Mouse (Mus musculus) large intestine, adult 2 months (tissue): Measurements from ENCODE around the gene Lrfn2. TPM values are rescaled to one million over a fixed set of nuclear protein-coding genes. Genes with fewer than 3 reads are reported as not detected.

ENCODE experiments used
- DNase-seq: peaks from one replicate; pipeline ENCODE4 v3.0.0-alpha.2; 2012; ENCODE audit warnings: low read depth, low spot score
- WGBS: fragments of 180-500 bp; shearing (Covaris S2); methylation state at CpG from one replicate; pipeline ENCODE4 v1.1.7; 2018; 5-methylcytosine and 5-hydroxymethylcytosine counted together
- polyA plus RNA-seq: library from polyadenylated mRNA; depleted of rRNA; stranded (reverse); fragments of >200 nt; gene quantifications from 2 replicates; pipeline ENCODE4 v1.2.3, GENCODE M21; 2012

Gene Lrfn2
- polyA plus RNA-seq, 1 experiment = 0.06 TPM

- WGBS = 3% methylated on average over 16 of the region's 16 CpGs
- DNase-seq = no peak
Observed at GRCm38 (mm10) chr17:48960161-48960698, 28.1 kb downstream of the Lrfn2 start.

- 47% methylated on average over 3 of the region's 3 CpGs for WGBS
- no peak for DNase-seq
Observed at GRCm38 (mm10) chr17:48962646-48963045, 30.5 kb downstream of the Lrfn2 start.

GRCm38 (mm10) chr17:48963740-48964139 lies 31.6 kb downstream of the Lrfn2 start:
- WGBS = 66% methylated on average over 9 of the region's 9 CpGs

GRCm38 (mm10) chr17:48968304-48968703 lies 36.1 kb downstream of the Lrfn2 start:
- 89% methylated on average over 13 of the region's 13 CpGs for WGBS
- no peak for DNase-seq

More at GRCm38 (mm10) chr17:48963740-48964139, 31.6 kb downstream of the Lrfn2 start:
- DNase-seq = no peak

GRCm38 (mm10) chr17:48971296-48971695 lies 39.1 kb downstream of the Lrfn2 start:
- 36% methylated on average over 10 of the region's 10 CpGs for WGBS

GRCm38 (mm10) chr17:48972866-48973265 lies 40.7 kb downstream of the Lrfn2 start:
- WGBS = 55% methylated on average over 6 of the region's 6 CpGs
- no peak for DNase-seq

More at GRCm38 (mm10) chr17:48971296-48971695, 39.1 kb downstream of the Lrfn2 start:
- no peak for DNase-seq

GRCm38 (mm10) chr17:48973394-48973793 lies 41.2 kb downstream of the Lrfn2 start:
- no peak for DNase-seq
- 70% methylated on average over 3 of the region's 3 CpGs for WGBS

GRCm38 (mm10) chr17:48975055-48975454 lies 42.9 kb downstream of the Lrfn2 start:
- WGBS = 67% methylated on average over 4 of the region's 4 CpGs
- no peak for DNase-seq

- no peak for DNase-seq
- WGBS = 72% methylated on average over 5 of the region's 5 CpGs
Observed at GRCm38 (mm10) chr17:48976611-48977022, 44.4 kb downstream of the Lrfn2 start.

GRCm38 (mm10) chr17:48995256-48995993 lies 63.2 kb downstream of the Lrfn2 start:
- DNase-seq = no peak

GRCm38 (mm10) chr17:48999463-49000227 lies 67.5 kb downstream of the Lrfn2 start:
- 9% methylated on average over 11 of the region's 11 CpGs for WGBS
- DNase-seq = no peak

More at GRCm38 (mm10) chr17:48995256-48995993, 63.2 kb downstream of the Lrfn2 start:
- WGBS = 44% methylated on average over 1 of the region's 1 CpGs

- WGBS = 28% methylated on average over 7 of the region's 7 CpGs
- no peak for DNase-seq
Observed at GRCm38 (mm10) chr17:49009384-49010073, 77.3 kb downstream of the Lrfn2 start.

GRCm38 (mm10) chr17:49013876-49014600 lies 81.9 kb downstream of the Lrfn2 start:
- no peak for DNase-seq
- 63% methylated on average over 7 of the region's 7 CpGs for WGBS

GRCm38 (mm10) chr17:49015368-49015767 lies 83.2 kb downstream of the Lrfn2 start:
- DNase-seq = no peak
- 95% methylated on average over 6 of the region's 6 CpGs for WGBS

- no peak for DNase-seq
- 86% methylated on average over 6 of the region's 6 CpGs for WGBS
Observed at GRCm38 (mm10) chr17:49016229-49016628, 84.0 kb downstream of the Lrfn2 start.

- no peak for DNase-seq
- 66% methylated on average over 17 of the region's 17 CpGs for WGBS
Observed at GRCm38 (mm10) chr17:49017438-49018415, 85.5 kb downstream of the Lrfn2 start.

GRCm38 (mm10) chr17:49018774-49019488 lies 86.8 kb downstream of the Lrfn2 start:
- WGBS = 67% methylated on average over 8 of the region's 8 CpGs
- DNase-seq = no peak
